Mouse (Mus musculus) midbrain, embryonic 10.5 days (tissue): ENCODE data around the gene AL607142.1. TPM values are rescaled to one million over a fixed set of nuclear protein-coding genes. Genes with fewer than 3 reads are reported as not detected.

ENCODE experiments used
- DNase-seq: peaks from one replicate; pipeline ENCODE4 v3.0.0-alpha.2; 2017; ENCODE audit warnings: low spot score
- H3K27ac ChIP-seq: fragments of 300-500 bp; sonication (generic); replicated peaks from 2 replicates; pipeline ENCODE4 v1.5.1; 2016; ENCODE audit warnings: mild to moderate bottlenecking
- H3K27me3 ChIP-seq: fragments of 300-500 bp; sonication (generic); 2 replicates; pipeline ENCODE4 v1.6.1; 2016; ENCODE audit warnings: low read depth, mild to moderate bottlenecking; ENCODE audit not compliant: poor library complexity, severe bottlenecking
- H3K36me3 ChIP-seq: fragments of 300-500 bp; sonication (generic); 2 replicates; pipeline ENCODE4 v1.6.1; 2016; ENCODE audit warnings: mild to moderate bottlenecking, moderate library complexity
- H3K4me1 ChIP-seq: fragments of 300-500 bp; sonication (generic); 2 replicates; pipeline ENCODE4 v1.6.1; 2016
- H3K4me3 ChIP-seq: fragments of 300-500 bp; sonication (generic); 2 replicates; pipeline ENCODE4 v1.5.1; 2016; ENCODE audit warnings: mild to moderate bottlenecking, moderate library complexity
- H3K9me3 ChIP-seq: fragments of 300-500 bp; sonication (generic); replicated peaks from 2 replicates; pipeline ENCODE4 v1.6.1; 2016; ENCODE audit warnings: mild to moderate bottlenecking
- WGBS: fragments of 180-500 bp; shearing (Covaris S2); methylation state at CpG from one replicate; pipeline ENCODE4 v1.1.7; 2016; 5-methylcytosine and 5-hydroxymethylcytosine counted together
- polyA plus RNA-seq: library from polyadenylated mRNA; unstranded; fragments of >200 nt; fragmentation: Nextera tagmentation; extraction: Ambion mirVana; gene quantifications from 2 replicates; pipeline ENCODE4 v1.2.1, GENCODE M21; 2016

AL607142.1 gene
- polyA plus RNA-seq, 1 experiment from 2014 or later, result not detected

DNA sequence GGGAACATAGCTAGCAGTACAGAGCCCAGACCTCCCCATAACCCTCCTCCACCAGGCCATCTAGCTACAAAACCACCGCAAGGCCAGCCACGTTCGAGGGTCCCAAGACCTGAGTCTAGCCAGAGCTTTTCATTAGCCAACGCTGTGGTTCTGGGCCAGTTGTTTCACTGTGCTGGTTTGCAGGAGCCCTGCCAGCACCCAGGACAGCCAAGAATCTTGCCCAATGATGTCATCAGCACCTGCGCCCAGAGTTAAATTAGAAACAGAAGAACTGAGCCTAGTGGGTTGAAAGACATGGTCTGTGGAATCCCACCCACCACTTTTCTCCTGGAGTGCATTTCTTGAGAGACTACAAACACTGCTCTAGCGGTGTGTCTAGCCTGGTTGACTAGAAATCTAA, 61.3 kb downstream of the AL607142.1 start:
- H3K9me3 ChIP-seq, result no peaks in the 10 kb centered on the region
- 90% methylated on average over 6 of the region's 6 CpGs for WGBS
- no peaks in the 10 kb centered on the region for H3K36me3 ChIP-seq

DNA sequence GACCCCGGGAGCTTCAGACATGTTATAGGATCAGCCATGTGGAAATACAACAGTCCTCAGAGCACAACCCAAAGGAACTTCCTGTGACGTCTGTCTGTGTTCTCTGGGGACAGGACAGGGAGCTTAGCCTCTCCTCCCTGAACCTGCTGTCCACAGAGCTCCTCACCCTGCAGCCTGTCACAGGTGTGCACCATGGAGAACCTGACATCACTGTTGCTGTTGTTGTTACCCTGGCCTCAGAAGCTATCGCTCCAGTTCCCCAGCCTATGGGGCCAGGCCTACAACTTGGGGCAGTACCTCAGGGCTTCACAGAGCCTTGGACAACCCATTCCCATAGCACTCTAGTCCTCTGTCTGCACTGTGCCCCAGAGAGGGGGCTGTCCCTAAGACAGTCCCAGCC, 62.5 kb downstream of the AL607142.1 start:
- no peak overlapping the region for H3K4me3 ChIP-seq
- no peaks in the 10 kb centered on the region for H3K27me3 ChIP-seq
- DNase-seq, result no peak
- no peak overlapping the region for H3K27ac ChIP-seq
- 84% methylated on average over 3 of the region's 3 CpGs for WGBS
- no peaks in the 10 kb centered on the region for H3K4me1 ChIP-seq
- no peaks in the 10 kb centered on the region for H3K36me3 ChIP-seq
- no peaks in the 10 kb centered on the region for H3K9me3 ChIP-seq

More for the DNA sequence above, 61.3 kb downstream of the AL607142.1 start:
- no peak for DNase-seq
- no peaks in the 10 kb centered on the region for H3K27me3 ChIP-seq
- no peak overlapping the region for H3K4me3 ChIP-seq
- H3K27ac ChIP-seq, result no peak overlapping the region
- H3K4me1 ChIP-seq, result no peaks in the 10 kb centered on the region

DNA sequence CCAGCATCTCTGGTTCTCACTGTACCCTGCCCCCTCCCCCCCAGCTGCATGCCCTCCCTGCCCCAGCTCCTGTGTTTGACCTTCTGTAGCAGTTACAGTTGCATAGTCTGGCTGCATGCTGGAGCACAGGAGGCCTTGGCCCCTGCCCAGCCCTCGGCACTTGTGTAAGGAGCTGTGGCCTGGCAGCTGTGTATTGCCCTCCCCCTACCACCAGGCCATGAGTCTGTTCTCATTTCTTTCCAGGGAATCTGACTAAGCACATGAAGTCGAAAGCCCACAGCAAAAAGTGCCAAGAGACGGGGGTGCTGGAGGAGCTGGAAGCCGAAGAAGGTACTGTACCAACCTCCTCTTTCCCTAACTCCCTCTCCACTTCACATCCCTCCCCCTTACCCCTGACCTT, 63.2 kb downstream of the AL607142.1 start:
- WGBS, result 77% methylated on average over 4 of the region's 4 CpGs
- DNase-seq, result no peak
- Histone ChIP-seq H3K4me3 (no peak overlapping the region), H3K9me3 (no peaks in the 10 kb centered on the region), H3K27me3 (no peaks in the 10 kb centered on the region), H3K27ac (no peak overlapping the region), H3K36me3 (no peaks in the 10 kb centered on the region), H3K4me1 (no peaks in the 10 kb centered on the region)

DNA sequence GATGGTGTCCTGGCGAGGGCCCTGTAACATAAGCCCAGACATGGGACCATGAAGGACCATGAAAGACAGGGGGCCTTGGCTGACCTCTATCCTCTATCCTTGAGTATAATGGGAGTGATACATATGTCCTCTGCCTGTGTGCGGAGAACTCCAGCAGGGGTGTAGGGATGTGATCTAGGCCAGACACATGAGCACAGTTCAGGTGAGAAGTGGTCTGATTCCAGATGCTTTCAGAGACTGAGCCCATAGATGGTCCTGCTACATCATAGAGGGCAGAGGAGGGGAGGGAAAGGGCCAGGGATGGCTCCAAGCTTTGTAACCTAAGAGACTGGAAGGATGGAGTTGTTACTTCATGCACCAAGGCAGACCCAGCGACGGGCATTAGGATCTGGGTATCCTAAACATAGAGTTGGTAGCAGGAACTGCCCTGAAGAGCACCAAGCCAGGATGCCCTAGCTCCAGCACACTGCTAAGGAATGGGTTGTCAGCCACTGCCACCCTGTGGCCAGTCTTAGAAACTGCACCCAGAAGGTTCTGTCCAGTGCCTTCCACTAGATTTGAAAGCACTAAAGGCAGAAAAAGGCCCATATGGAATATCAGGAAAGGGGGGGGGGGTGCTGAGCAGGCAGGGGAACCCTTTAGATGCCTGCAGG, 64.6 kb downstream of the AL607142.1 start:
- H3K36me3 ChIP-seq, result no peaks in the 10 kb centered on the region
- 62% methylated on average over 4 of the region's 4 CpGs for WGBS
- H3K9me3 ChIP-seq, result no peaks in the 10 kb centered on the region
- DNase-seq, result peak; percentile 59
- no peak overlapping the region for H3K27ac ChIP-seq
- peaks cover 9% of the 10 kb centered on the region; the same call in 1 of the 2 replicates for H3K4me1 ChIP-seq
- no peaks in the 10 kb centered on the region for H3K27me3 ChIP-seq
- no peak overlapping the region for H3K4me3 ChIP-seq

DNA sequence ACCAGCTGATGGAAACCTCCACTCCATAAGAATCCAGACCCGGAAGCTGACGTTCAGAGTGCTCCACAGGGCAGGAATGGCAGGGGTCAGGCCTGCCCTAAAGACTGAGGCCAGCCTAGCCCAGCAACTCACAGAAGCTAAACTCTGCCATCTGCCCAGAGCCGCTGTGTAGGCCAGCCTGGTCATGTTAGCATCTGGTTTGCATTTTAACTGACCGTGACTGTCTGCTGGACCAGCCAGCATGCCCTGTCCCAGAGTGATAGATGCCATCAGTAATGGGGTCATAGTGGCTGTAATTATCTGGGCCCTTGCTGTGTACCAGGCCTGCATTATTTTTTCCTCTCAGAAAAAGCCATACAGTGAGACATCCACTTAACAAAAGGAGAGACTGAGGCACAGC, 66.1 kb downstream of the AL607142.1 start:
- WGBS, result 88% methylated on average over 4 of the region's 4 CpGs
- Histone ChIP-seq H3K4me1 (peaks cover 9% of the 10 kb centered on the region; the same call in 1 of the 2 replicates), H3K36me3 (no peaks in the 10 kb centered on the region), H3K27ac (no peak overlapping the region), H3K9me3 (no peaks in the 10 kb centered on the region), H3K4me3 (no peak overlapping the region), H3K27me3 (no peaks in the 10 kb centered on the region)
- DNase-seq, result no peak

DNA sequence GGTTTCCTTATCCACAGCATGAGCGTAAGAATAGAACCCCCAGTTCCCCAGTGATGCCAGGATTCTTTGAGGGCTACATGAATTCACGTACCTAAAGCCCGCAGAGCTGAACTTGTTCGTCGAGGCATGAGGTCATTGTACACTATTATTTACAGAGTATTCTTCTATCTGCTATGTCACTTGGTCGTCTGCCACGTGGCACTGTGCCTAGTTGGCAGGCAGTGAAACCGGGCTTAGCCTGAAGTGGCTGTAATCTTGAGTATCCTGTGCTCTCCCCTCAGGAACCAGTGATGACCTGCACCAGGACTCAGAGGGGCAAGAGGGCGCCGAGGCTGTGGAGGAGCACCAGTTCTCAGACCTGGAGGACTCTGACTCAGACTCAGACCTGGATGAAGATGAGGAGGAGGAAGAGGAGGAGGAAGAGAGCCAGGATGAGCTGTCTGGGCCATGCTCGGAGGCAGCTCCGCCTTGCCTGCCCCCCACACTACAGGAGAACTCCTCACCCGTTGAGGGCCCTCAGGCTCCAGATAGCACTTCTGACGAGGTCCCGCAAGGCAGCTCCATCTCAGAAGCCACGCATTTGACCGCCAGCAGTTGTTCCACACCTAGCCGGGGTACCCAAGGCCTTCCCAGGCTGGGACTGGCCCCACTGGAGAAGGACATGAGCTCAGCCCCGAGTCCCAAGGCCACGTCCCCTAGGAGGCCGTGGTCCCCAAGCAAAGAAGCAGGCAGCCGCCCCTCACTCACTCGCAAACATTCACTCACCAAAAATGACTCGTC, 66.8 kb downstream of the AL607142.1 start:
- no peaks in the 10 kb centered on the region for H3K36me3 ChIP-seq
- H3K9me3 ChIP-seq, result no peaks in the 10 kb centered on the region
- no peaks in the 10 kb centered on the region for H3K27me3 ChIP-seq
- DNase-seq, result no peak
- peaks cover 9% of the 10 kb centered on the region; the same call in 1 of the 2 replicates for H3K4me1 ChIP-seq
- 88% methylated on average over 24 of the region's 24 CpGs for WGBS
- 0 out of 2 replicates have a peak overlapping the region, but pooled peaks have one; percentile 3 for H3K27ac ChIP-seq
- H3K4me3 ChIP-seq, result no peak overlapping the region

DNA sequence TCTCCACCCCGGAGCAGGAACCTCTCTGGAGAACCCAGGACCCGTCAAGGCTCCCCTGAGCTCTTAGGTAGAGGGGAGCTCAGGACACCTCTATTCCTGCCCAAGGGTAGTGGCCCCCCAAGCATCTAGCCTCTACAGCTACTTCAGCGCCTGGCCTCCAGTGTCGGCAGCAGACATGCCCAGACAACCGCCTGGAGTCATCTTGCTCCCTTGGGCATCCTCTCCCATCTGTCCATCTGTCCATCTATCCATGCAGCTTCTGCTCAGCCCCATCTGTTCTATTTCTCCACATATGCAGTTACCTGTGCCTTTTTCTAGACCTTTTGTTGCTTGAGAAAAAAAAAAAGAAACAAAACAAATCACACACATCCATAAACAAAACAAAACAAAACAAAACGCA, 69.4 kb downstream of the AL607142.1 start:
- 77% methylated on average over 6 of the region's 6 CpGs for WGBS
- peak overlapping the region; percentile 46; the same call in 1 of the 2 replicates for H3K27ac ChIP-seq

DNA sequence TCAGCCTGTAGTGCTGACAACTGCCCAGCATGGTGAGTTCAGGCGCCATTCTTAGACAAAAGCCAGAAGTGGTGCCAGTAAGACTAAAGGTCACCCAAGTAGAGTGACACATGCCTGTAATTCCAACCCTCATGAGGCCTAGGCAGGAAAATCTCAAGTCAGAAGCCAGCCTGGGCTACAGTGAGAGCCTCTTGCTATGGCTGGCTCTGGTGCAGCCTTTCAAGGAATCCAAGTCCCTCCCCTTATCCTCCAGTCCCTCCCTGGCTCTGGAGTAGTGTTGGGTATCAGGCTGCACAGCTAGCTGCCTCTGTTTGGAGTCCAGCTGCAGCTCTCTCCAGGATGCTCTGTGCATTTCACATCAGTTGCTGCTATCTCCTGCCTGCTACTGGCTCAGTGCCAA, 77.0 kb downstream of the AL607142.1 start:
- WGBS, result 73% methylated on average over 1 of the region's 1 CpGs
- H3K27ac ChIP-seq, result no peak overlapping the region
- H3K4me1 ChIP-seq, result no peaks in the 10 kb centered on the region
- no peaks in the 10 kb centered on the region for H3K9me3 ChIP-seq
- no peak overlapping the region for H3K4me3 ChIP-seq
- no peak for DNase-seq
- H3K36me3 ChIP-seq, result no peaks in the 10 kb centered on the region
- H3K27me3 ChIP-seq, result no peaks in the 10 kb centered on the region

More for the DNA sequence above, 69.4 kb downstream of the AL607142.1 start:
- DNase-seq, result no peak
- Histone ChIP-seq H3K27me3 (no peaks in the 10 kb centered on the region), H3K9me3 (no peaks in the 10 kb centered on the region), H3K4me1 (peaks cover 9% of the 10 kb centered on the region; the same call in 1 of the 2 replicates), H3K4me3 (no peak overlapping the region), H3K36me3 (no peaks in the 10 kb centered on the region)

DNA sequence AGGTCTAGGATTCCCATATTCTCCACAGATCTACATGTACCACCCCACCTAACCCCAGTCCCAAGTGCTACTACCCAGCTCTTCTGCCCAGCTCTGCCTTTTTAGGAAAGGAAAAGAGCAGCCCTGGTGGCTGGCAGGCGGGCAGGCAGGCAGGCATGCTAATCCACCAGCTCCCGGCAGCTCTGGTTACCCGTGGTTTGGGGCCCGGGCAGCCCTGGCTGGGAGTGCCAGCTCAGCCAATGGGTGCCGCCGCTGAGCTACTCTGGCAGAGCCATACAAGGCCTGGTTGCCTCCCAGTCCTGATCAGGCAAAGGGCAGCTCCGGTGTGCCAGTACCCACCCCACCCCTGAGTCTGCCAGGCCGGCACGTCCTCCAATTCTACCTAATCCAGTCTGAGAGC, 78.1 kb downstream of the AL607142.1 start:
- Histone ChIP-seq H3K4me3 (no peak overlapping the region), H3K27me3 (peaks cover 7% of the 10 kb centered on the region), H3K9me3 (no peaks in the 10 kb centered on the region), H3K36me3 (no peaks in the 10 kb centered on the region), H3K4me1 (no peaks in the 10 kb centered on the region), H3K27ac (no peak overlapping the region)
- 87% methylated on average over 9 of the region's 9 CpGs for WGBS
- DNase-seq, result no peak

Other genes with a start within 250 kb of the AL607142.1 start
- gene Edn2, start 96.2 kb downstream of the AL607142.1 start, polyA plus RNA-seq, result not detected in 2 replicates
- 0.07 TPM in 2 replicates for gene Foxo6, start 222.4 kb downstream of the AL607142.1 start, polyA plus RNA-seq